Mouse (Mus musculus): Measurements from ENCODE around the gene Zfp414.
A peak's percentile ranks its signal among the peaks of the same experiment; 100 is the strongest.
"Not testable (repeated sequence)": the region's sequence is repeated elsewhere in the genome, so short reads cannot be mapped to it uniquely, and the experiment has no call there.

The Zfp414 gene

GRCm38 (mm10) chr17:33628621-33629486 is at the start of gene Zfp414:
Gene Zfp414 (plus strand): TSS chr17:33629090.
- peak; percentile 81 for DNase-seq (ENCODE audit: low spot score)

DNA sequence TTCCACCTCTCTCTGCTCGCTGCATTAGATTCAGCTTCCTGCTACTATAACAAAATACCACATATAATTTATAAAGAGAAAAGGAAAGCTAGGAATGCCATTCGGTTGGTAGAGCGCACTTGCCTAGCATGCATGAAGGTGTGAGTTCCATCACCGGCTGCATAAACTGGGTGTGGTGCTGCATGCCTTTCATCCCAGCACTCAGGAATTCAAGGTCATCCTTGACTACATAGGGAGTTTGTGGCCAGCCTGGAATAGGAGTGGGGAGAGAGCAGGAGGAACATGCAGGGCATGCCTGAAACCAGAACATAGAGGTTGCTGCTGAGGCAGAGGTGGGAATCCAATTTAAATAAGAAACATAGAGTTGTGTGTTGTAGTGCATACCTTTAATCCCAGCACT is 44.8 kb upstream of the Zfp414 start:
- DNase-seq (ENCODE audit: low spot score), result no peak

- DNase-seq (ENCODE audit: low spot score), result no peak
Observed at GRCm38 (mm10) chr17:33586011-33586410, 42.9 kb upstream of the Zfp414 start.

- DNase-seq (ENCODE audit: low spot score), result no peak
Observed at GRCm38 (mm10) chr17:33597271-33597670, 31.6 kb upstream of the Zfp414 start.

DNA sequence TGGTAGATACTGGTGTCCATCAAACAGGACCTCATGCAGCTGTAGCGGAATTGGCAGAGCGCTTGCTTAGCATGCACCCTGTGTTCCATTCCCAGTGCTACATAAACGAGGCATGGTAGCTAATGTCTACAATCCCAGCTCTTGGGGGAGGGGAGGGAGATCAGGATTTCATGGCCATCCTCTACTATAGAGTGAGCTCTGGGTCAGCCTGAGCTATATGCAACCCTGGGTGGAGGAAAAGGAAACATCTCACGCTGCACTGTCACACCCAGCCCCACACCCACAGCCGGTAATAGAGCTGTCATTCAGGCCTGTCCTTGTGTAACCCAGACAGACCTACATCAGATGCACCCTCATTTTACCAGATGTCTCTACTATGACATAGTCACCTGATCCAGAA is 30.4 kb upstream of the Zfp414 start:
- DNase-seq (ENCODE audit: low spot score), result no peak

DNA sequence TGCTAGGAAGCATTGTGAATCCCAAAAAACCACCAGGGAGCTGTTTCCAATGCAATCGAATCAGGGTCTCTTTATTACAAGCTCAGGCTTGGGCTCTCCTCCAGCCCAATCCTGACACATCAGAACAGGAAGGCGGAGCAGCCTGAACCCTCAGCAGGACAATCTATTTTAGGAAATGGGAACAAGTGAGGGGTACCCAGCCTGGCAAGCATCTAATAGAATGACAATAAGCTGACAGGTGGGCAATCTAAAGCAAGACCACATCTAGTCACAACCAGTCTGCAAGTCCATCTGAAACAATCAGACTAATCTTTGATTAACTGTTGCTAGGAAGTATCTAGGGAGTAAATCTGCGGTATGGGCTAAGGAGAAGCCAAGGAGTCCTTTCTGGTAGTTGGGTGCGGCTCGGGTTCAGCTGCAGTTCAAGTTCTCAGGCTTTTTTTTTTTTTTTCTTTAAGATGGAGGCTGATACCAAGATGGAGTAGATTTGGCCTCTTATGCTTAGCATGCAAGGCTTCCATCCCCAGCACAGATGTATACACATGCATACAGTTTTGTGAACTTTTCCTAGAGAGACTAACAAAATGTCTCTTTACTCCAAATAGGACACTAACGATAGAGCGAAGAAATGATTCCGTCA is 28.9 kb upstream of the Zfp414 start:
- no peak for DNase-seq (ENCODE audit: low spot score)

GRCm38 (mm10) chr17:33600831-33601230 is 28.1 kb upstream of the Zfp414 start:
- no peak for DNase-seq (ENCODE audit: low spot score)

DNA sequence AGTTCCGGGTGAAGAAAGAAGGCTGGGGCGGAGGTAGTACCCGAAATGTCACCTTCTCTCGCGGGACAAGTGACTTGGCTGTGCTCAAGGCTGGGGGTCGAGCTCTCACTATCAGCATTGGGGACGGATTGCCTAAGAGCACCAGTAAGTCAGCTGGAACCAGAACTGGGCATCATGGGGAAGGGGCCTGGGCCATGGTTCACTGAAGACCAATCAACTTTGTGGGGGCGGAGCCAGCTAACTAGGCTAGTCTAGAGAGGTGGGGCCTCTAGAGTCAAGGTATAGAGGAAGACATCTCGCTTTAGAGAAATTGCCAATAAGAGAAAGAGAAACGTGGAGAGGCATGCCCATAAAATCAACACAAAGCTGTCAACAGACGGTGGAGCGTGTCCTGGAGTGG is 26.9 kb upstream of the Zfp414 start:
- DNase-seq (ENCODE audit: low spot score), result no peak

DNA sequence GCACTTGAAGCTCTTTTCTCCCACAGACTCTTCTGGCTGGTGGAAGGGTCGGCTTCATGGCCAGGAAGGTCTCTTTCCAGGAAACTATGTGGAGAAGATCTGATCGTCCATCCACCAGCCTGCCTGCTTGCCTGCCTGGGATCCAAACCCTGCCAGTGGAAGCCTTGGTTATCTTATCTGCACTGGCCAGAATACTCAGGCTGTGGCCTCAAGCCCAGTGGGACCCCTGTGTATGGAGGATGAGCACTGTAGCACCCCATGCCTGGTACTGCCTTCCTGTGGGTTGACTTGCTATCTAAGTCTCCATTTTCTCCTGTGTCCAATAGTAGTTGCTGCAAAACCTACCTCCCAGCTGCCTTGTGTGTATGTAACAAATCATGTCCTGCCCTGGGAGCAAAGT is 21.6 kb upstream of the Zfp414 start:
- DNase-seq (ENCODE audit: low spot score), result no peak

- no peak for DNase-seq (ENCODE audit: low spot score)
Observed at GRCm38 (mm10) chr17:33610548-33610947, 18.3 kb upstream of the Zfp414 start.

DNA sequence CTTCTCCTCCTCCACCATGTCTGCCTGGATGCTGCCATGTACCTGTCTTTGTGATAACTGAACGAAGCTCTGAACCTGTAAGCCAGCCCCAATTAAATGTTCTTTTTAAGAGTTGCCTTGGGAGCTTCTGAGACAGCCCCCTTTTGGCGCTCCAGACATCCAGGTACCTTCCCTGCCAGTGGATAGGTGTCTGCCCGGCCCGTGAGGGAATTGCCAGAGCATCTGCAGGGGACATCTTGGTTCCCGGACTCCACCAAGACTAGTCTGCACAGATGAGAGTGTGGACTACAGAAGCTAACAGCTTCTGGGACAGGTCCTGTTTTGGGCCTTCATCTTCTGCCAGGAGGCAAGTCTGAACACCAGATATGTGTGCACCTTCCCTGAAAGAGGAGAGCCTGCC is 15.2 kb upstream of the Zfp414 start:
- DNase-seq (ENCODE audit: low spot score), result not testable (repeated sequence)

DNA sequence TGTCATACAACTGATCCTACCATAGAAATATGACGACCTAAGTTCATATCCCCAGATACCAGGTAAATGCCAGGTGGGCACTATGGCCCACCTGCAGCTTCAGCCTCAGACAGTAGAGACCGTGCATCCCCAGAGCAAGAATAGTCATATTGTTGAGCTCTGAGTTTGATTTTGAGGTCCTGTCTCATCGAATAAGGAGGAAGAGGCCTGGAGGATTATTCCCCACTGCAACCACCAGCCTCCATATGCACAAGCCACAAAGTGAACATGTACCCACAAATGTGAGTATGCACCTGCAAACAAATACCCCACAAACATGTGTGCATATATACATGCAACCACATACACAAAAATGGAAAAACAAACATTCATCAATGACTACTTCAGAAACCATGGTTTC is 1.6 kb upstream of the Zfp414 start:
- no peak for DNase-seq (ENCODE audit: low spot score)

DNA sequence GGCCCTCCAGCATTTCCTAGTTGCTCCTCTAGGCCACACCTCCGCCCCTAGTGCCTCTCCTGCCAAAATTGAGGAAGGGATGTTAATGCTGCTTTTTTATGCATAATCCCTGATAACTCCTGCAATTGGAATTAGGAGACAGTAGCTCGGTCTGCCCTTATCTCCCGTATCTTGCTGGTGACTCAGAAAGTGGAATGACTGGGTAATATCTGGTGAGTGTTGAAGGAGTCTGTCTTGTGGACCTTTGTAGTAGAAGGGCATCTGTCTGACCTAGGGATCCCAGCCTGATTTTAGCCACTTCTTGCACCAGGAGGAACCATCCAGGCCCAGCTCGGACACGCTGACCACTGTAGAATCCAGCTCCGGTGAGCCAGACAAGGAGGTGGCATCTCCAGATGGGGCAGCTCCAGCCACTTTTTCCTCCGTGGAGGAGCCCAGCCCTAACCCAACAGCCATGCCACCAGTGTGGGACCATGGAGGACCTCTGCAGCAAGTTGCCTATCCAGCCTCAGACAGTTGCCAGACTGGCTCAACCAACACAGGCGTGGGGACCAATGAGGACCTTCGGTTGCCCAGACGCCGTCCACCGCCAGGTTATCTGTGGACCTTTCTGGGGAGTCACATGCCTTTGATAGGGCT is 716 bp downstream of the Zfp414 start:
- DNase-seq (ENCODE audit: low spot score), result no peak

DNA sequence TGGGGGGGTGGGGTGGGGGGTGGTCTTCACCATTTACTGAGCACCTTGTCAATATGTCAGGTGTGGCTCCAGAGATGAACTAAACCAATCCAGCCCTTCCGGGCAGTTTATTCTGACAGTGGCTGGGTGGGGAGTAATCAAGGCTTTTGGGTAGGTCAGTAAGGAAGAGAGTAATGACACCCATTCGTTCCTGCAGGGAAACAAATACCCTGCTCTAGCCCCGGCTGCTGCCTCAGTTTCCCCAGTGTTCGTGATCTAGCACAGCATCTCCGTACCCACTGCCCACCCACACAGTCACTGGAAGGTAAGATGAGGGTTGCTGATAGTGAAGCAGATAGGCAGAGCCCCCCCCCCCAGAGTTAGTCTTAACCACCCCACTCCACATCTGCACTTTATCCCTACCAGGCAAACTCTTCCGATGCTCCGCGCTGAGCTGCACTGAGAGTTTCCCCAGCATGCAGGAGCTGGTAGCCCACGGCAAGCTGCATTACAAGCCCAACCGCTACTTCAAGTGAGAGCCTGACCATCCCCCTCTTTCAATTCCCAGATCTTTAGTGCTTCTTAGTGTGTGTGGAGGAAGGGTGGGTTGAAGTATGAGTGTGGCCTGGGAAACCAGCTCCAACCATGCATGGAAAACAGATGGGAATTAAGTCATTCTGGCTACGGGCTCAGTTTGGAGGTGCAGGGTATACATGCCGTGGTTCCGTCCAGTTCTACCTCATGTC is 1.4 kb downstream of the Zfp414 start:
- DNase-seq (ENCODE audit: low spot score), result no peak

GRCm38 (mm10) chr17:33631236-33631635 is 2.3 kb downstream of the Zfp414 start:
- no peak for DNase-seq (ENCODE audit: low spot score)

- DNase-seq (ENCODE audit: low spot score), result no peak
Observed at GRCm38 (mm10) chr17:33631796-33632195, 2.9 kb downstream of the Zfp414 start.

GRCm38 (mm10) chr17:33637038-33637437 is 8.1 kb downstream of the Zfp414 start:
- DNase-seq (ENCODE audit: low spot score), result no peak

- DNase-seq (ENCODE audit: low spot score), result no peak
Observed at GRCm38 (mm10) chr17:33637516-33638276, 8.8 kb downstream of the Zfp414 start, which contains the start of gene Pram1. Gene Pram1 (plus strand): TSS chr17:33638056.

- DNase-seq (ENCODE audit: low spot score), result no peak
Observed at GRCm38 (mm10) chr17:33639743-33640142, 10.9 kb downstream of the Zfp414 start.

GRCm38 (mm10) chr17:33644068-33644467 is 15.2 kb downstream of the Zfp414 start:
- no peak for DNase-seq (ENCODE audit: low spot score)

DNA sequence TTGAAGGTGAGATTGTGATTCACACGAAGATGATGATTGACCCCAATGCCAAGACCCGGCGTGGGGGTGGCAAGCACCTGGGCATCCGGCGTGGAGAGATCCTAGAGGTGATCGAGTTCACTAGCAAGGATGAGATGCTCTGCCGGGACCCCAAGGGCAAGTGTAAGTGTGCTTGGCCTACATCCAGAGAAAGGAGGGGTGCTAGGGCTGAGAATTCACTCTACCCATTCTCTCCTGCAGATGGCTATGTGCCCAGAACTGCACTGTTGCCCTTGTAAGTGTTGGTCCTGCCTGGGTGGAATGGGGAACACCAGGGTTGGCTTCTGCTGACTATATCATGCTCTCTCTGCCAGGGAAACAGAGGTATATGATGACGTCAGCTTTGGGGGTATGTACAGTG is 16.2 kb downstream of the Zfp414 start:
- DNase-seq (ENCODE audit: low spot score), result no peak

Data from ovary, postnatal 10 days (tissue).